Mouse (Mus musculus) naive thymus-derived CD4-positive, alpha-beta T cell, adult 2 months (primary cell): ENCODE results near the gene Gabra5.

Source experiments
- DNase-seq: peaks from one replicate; pipeline ENCODE4 v3.0.0-alpha.2; 2011; ENCODE audit warnings: low read depth

Gene Gabra5

DNA sequence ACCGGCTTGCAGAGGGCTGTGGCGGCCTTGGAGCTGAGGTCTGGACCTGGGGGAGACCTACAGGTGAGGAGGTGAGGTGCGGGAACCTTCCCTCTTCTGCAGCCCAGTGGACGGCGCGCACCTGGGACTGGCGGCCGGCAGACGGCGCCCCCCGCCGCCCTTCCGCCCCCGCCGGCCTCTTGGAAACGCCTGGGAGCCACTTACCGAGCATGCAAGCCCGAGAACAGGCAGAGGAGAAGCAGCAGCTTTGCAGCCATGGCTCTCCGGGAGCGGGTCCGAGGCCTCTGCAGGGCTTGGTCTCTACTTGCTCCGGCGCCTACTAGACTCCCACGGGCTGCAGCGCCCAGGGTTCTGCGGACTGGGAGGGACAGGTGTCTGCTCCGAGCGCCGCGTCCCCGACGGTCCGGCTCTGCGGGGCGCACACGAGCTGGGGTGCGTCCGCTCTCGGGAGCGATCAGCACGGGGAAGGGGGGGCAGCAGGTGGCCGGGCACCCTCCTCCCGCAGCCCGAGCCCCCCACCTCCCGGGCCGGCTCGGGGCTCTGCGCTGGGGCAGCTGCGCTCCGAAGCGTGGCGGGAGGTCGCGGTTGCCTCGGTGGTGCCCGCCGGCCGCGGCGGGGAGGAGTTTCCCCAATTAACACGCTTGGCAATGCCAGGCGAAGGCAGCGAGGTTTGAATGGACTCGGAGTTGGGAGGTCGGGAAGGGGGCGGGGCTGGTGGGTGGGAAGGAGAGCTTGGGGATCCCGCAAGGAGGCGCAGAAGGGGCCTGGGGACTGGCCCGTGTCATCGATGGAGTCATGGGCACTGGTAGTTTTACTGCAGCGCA is 123.1 kb downstream of the Gabra5 start, which contains the start of gene Gabrg3:
Gabrg3 (minus strand) TSS at position 672 of the 824 bp plus-strand sequence.
- no peak for DNase-seq

DNA sequence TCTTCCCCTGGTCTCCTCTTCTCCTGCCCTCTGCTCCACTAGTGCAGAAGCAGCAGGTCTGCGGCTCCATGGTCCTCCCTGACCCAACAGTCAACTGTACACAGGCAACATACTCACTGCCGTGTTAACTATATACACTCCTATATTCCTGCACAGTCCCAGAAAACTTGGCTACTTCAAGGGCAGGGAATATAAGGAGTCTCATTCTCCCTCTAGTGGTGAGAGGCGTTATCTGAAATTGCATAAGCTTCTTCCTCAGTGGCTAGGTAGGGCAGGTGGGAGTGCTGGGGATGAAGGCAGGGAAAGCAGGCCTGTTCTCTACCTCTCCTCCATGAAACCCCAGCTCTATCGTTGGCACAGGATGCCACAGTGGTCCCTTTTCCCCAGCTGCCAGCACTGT is 125.7 kb downstream of the Gabra5 start:
- DNase-seq = no peak

DNA sequence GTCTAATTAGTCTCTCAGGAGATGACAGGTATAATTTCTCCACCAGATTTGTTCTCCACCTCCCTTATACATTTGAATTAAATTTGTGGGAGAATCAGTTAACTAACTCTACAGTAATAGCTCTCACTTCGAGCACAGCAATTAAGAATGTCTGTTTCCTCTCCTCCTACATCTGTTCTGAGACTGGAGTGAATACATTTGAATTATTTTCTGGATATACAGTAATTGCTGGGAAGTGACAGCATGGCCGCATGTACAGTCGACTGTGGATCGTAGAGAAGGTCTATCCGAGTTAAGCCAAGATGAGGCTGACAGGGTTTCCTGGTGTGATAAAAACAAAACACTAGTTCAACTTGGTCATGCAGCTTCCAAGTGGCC is 143.9 kb downstream of the Gabra5 start:
- DNase-seq = no peak

DNA sequence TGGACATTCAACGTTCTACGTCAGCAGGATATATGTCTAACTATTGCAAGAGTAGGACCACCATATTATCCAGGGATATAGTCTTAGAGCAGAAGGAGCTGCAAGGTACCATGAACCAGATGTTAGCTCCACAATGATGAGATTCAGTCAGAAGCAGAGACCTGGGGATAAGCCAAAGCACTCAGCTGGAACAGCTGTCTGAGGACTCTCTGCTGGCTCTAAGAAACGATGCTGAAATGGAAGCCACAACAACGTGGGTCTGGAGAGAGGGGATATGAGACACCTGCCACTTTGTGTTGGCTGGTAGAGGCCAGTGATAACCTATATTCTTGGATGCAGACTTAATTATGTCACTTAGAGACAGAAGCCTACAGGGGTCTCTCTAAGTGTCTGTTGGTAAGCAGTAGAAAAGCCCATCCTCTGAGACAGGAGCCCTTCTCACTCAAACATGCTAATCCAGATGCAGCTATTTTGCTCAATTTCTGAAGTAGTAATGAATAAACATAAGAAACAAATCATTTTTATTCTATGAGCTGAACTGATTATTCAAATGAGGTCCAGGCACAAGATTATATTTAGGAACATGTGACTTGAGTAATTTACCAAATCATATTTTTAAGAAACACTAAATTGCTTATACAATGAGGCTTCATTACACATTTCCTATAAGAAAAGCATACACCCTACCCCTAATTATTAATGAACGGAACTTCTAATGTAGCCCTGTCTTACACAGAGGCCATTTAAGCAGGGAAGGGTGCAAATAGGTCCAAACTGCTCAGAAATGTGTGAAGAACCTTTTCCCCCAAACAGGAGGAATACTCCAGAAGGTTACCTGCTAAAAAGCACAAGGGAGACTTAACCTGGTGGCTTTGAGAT is 144.5 kb downstream of the Gabra5 start:
- no peak for DNase-seq

DNA sequence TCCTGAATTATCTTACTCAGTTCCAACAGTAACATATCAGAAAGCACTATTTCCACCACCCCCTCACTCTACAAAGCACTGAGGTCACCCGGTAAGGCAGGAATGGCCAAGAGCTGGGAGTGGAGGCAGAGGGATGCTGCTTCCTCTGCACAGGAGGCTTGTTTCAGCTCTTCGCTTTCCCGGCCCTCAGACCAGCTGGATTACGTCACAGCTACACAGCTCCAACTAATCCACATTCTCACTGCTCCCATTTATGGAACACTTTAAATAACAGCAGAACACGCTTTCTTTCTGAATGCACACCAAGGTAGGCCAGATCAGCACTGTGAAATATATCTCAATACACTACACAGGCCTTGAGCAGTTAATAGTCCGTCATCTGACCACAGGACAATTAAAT is 146.0 kb downstream of the Gabra5 start:
- DNase-seq = no peak

DNA sequence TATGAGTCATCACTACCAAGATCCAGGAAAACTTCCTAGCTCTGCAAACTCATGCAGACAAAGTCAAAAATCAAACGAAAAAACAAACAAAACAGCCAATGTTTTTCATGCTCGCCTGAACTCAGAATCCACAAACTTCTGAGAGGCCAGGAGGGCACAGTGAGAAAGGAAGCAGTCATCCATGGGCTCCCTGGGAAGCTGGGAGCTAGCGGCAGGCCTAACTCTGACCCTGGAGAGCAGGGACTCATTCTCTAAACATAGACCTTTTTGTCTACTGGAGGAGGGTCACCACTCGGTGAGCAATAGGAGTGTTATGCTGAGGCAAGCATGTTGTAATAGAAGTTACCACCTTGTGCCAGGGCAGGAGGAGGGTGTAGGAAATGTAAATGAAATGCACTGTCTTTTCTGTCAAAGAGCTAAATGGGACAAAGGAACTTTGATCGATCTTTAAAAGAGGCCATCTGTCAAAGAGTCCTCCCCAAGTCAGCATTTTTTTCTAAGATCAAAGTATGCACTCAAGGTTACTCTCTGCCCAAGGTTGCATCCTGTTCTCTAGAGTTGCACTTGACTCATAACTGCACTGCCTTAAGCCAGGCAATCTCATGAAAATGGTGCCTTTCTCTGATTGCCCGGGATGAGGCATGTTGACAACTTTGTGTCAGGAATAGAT is 151.9 kb downstream of the Gabra5 start:
- no peak for DNase-seq
